Mouse (Mus musculus) kidney, adult 2 months (tissue): ENCODE measurements around the gene Tbxa2r.

ENCODE experiments used
- CTCF ChIP-seq: fragments of 200-500 bp; conservative IDR thresholded peaks from 2 replicates; pipeline ENCODE4 v1.5.1; 2011; ENCODE audit warnings: low read depth, mild to moderate bottlenecking, control low read depth, low read length, moderate library complexity, mixed read lengths; ENCODE audit not compliant: insufficient read depth, insufficient read length
- POLR2A ChIP-seq: fragments of 200-500 bp; IDR thresholded peaks from one replicate; pipeline ENCODE4 v1.6.1; 2011; ENCODE audit warnings: low read depth, low read length, control low read depth

- TF ChIP-seq CTCF: no peak; the same call in 1 of the 2 replicates
- peak; percentile 39 for TF ChIP-seq POLR2A
These were observed 18.0 kb downstream of the Tbxa2r start for GRCm38 (mm10) chr10:81346453-81347067.
